Mouse (Mus musculus): Measurements from ENCODE around the gene Syn2. TPM values are rescaled to one million over a fixed set of nuclear protein-coding genes. Genes with fewer than 3 reads are reported as not detected.

The Syn2 gene
- polyA plus RNA-seq, 1 experiment from 2014 or later: 0.23 TPM

DNA sequence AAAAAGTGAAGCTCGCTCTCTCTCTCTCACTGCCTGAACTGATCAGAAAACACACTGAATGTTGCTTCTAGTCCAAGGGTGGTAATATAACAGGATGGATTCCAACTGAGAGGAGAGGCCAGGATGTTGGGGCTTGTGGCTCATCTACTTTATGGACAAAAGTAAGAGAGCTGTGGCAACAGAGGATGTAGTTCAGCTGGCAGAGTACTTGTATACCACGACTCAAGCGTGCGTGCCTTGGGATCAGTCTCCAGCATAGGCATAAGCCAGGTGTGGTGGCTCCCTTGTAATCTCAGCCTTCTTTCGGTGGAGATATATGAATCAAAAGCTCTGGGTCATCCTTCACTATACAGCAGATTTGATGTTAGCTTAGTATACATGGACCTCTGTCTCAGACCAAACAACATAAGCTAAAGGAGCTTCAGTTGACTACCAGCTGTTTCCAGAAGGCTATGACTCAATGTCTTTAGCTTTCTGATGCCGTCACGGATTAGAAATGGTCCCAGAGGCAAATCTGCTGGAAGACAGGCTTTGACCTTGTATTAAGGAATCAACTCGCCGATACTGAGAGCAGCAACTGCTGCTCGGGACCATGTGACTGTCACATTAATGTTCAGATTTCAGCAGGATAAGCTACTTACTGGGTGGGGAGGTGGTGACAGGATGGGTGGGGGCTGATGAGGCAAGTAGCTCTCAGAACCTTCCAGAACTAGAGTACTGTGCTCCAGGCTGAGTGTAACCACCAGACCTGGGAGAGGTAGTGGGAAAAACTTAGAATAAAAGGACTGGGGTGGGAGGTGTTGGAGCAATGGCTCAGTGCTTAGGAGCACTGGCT lies 134.1 kb downstream of the Syn2 start:
- in situ Hi-C loops (cut with MboI; ENCODE audit: low pct_unique_long_range_greater_than_20kb): loop anchor here (5.0 to 25.0 kb wide), 4 partner anchors 36 to 331 kb away; no protein-coding TSS in a partner anchor
- no peak for TF ChIP-seq CTCF (IDR thresholded peaks at IDR 0.05)
- ChIA-PET POLR2A (interaction anchor here (0.9 to 2.0 kb wide), 2 partner anchors 38 to 41 kb away, joined by 4 to 5 read pairs; partner anchors contain the start of gene Gm17482), CTCF (interaction anchor here (0.7 to 4.8 kb wide), 23 partner anchors 8 to 272 kb away, joined by 3 to 36 read pairs (median 4); partner anchors contain the start of genes Gm17482 and Timp4)
- no peak for ATAC-seq
- DNase-seq (ENCODE audit: low read depth, low spot score): no peak
- no peaks in the 10 kb centered on the region for H3K27me3 ChIP-seq

DNA sequence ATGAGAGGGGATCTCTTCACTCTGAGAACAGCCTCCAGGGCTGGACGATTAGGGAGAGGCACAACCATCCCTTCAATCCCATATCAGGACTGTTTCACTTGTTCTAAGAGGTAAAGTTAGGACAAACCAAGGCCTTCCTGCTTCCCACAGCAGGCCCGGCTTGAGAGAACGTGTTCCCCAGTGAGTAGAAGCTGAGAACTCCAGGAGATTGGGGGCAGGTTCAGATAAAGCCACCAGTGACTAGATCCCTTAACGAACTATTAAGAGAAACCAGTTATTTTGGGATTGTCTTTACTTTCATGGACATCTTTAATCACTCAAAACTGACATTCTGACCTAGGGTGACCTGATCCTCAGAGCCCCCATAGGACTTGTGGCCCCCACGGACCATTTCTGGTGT lies 134.9 kb downstream of the Syn2 start:
- DNase-seq (ENCODE audit: low read depth, low spot score) (no peak), ATAC-seq (no peak)
- no peaks in the 10 kb centered on the region for H3K27me3 ChIP-seq
- POLR2A ChIA-PET: interaction anchor here (0.8 to 2.0 kb wide), 2 partner anchors 39 to 270 kb away, joined by 3 to 4 read pairs; no protein-coding TSS in a partner anchor
- CTCF ChIA-PET: interaction anchor here (0.8 to 4.8 kb wide), 7 partner anchors 9 to 272 kb away, joined by 3 to 24 read pairs (median 4); partner anchors contain the start of gene Gm17482
- in situ Hi-C loops (cut with MboI; ENCODE audit: low pct_unique_long_range_greater_than_20kb): loop anchor here (5.0 to 25.0 kb wide), 4 partner anchors 37 to 332 kb away; no protein-coding TSS in a partner anchor
- no peak for TF ChIP-seq CTCF (IDR thresholded peaks at IDR 0.05)

DNA sequence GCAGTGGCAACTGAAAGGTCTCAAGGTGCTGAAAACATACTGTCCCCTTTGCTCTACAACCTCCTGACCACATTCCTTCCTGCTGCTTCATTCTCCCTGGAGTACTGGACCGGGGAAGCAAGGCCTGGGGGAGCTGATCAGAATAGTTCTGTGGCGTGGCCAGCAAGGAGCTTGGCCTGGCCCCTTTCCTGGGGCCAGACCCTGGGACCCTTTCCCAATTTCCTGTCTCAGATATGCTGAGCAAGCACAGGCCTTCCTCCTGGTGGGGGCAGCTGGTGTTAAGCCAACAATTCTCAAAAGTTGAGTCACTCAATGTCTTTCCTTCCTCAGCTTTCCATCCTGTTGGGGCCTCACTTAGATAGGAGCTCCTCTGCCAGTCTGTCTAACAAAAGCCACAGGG lies 135.4 kb downstream of the Syn2 start:
- TF ChIP-seq CTCF (IDR thresholded peaks at IDR 0.05): no peak
- ATAC-seq: peak; percentile 22
- POLR2A ChIA-PET: interaction anchor here (0.8 kb wide), 1 partner anchor 269 kb away, joined by 3 read pairs; no protein-coding TSS in a partner anchor
- no peak for DNase-seq (ENCODE audit: low read depth, low spot score)
- H3K27me3 ChIP-seq: no peaks in the 10 kb centered on the region
- CTCF ChIA-PET: interaction anchor here (0.8 to 4.8 kb wide), 3 partner anchors 9 to 269 kb away, joined by 3 to 24 read pairs (median 11); partner anchors contain the start of gene Gm17482
- in situ Hi-C loops (cut with MboI; ENCODE audit: low pct_unique_long_range_greater_than_20kb): loop anchor here (25.0 kb wide), 1 partner anchor 333 kb away; no protein-coding TSS in a partner anchor

DNA sequence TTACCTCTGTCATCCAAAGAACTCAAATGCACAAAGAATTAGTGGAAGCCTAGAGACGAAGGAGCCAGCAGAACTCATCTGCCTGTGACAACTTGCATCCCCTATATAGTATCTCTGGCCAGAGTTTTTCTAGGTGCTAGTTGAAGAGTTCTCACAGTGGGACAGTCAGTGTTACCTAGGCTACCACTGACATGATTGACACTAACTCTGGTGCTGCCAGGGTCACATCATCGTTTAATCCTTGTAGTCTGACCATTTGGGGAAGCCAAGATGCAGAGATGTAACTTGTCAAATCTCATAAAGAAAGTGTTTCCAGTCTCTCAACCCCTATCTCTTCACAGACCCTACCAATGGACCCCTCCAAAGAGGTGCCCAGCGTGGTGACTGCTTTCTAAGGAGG lies 136.6 kb downstream of the Syn2 start:
- in situ Hi-C loops (cut with MboI; ENCODE audit: low pct_unique_long_range_greater_than_20kb): loop anchor here (25.0 kb wide), 1 partner anchor 334 kb away; no protein-coding TSS in a partner anchor
- ChIA-PET CTCF (interaction anchor here (3.1 to 4.8 kb wide), 2 partner anchors 44 to 267 kb away, joined by 11 to 24 read pairs; partner anchors contain the start of gene Gm17482), POLR2A (interaction anchor here (1.4 kb wide), 1 partner anchor 270 kb away, joined by 5 read pairs; no protein-coding TSS in a partner anchor)
- H3K27me3 ChIP-seq: no peaks in the 10 kb centered on the region
- ATAC-seq (no peak), DNase-seq (ENCODE audit: low read depth, low spot score) (no peak)
- TF ChIP-seq CTCF (IDR thresholded peaks at IDR 0.05): no peak

DNA sequence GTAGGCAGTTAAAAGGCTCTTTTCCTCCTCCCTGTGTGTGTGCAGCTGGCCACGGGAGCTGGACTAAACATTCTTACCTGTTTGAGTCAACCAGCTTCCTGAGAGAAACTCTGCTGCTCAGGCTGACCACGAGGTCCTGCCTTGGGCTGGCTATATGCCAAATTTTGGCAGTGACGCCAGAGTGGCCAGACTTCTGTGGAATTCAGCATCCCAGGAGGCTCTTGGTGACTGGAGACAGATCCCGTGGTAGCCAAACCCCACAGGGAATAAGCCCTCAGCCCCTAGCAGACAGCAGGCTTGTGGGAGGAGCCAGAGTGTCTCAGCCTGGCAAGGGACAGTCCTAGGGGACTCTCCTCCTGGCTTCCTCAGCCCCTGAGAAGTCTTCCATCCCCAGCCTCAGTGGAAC lies 137.2 kb downstream of the Syn2 start:
- in situ Hi-C loops (cut with MboI; ENCODE audit: low pct_unique_long_range_greater_than_20kb): loop anchor here (25.0 kb wide), 1 partner anchor 335 kb away; no protein-coding TSS in a partner anchor
- peak; percentile 98 for DNase-seq (ENCODE audit: low read depth, low spot score)
- POLR2A ChIA-PET: interaction anchor here (1.4 kb wide), 1 partner anchor 269 kb away, joined by 5 read pairs; no protein-coding TSS in a partner anchor
- no peaks in the 10 kb centered on the region for H3K27me3 ChIP-seq
- no peak for TF ChIP-seq CTCF (IDR thresholded peaks at IDR 0.05)
- CTCF ChIA-PET: interaction anchor here (3.1 to 4.8 kb wide), 2 partner anchors 44 to 267 kb away, joined by 11 to 24 read pairs; partner anchors contain the start of gene Gm17482
- ATAC-seq: peak; percentile 90

DNA sequence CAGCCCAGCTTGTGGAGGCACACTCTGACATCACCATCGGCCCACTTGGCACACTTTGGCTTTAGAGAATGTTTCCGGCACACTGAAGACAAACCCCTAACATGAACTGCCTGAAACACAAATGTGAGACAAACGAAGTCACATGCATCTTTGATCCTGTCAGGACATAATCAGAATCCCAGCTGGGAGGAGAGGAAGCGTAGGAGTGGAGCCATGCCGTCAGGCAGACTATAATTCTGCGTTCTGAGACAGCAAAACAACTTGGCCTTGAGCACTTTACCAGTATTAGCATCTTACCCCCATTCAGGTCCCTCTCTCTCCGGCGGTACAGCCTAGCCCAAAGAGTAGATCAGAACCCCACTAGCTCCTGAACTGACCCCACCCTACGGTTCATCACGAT lies 138.6 kb downstream of the Syn2 start:
- no peaks in the 10 kb centered on the region for H3K27me3 ChIP-seq
- TF ChIP-seq CTCF (IDR thresholded peaks at IDR 0.05): no peak
- in situ Hi-C loops (cut with MboI; ENCODE audit: low pct_unique_long_range_greater_than_20kb): loop anchor here (25.0 kb wide), 1 partner anchor 336 kb away; no protein-coding TSS in a partner anchor
- ChIA-PET POLR2A (no interaction called here), CTCF (no interaction called here)
- no peak for ATAC-seq
- DNase-seq (ENCODE audit: low read depth, low spot score): no peak

DNA sequence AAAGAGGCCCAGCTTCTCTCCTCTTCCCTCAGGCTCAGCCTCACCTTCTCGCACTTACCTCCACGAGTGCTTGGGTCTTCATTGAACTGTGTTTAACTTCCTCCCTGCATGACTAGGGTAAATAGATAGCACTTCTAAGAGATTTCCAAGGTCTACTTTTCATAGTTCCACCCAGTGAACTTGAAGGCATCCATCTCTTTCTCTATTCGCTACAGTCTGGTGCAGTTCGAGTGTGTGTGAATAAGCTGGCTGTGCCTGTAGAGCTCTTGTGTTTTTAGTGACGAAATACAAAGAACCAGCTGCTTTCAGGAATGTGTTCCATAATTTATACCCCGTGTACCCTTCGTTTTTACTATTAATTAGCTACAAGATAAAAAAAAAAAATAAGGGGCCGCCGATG lies 140.0 kb downstream of the Syn2 start:
- H3K27me3 ChIP-seq: no peaks in the 10 kb centered on the region
- no peak for ATAC-seq
- in situ Hi-C loops (cut with MboI; ENCODE audit: low pct_unique_long_range_greater_than_20kb): loop anchor here (25.0 kb wide), 1 partner anchor 337 kb away; no protein-coding TSS in a partner anchor

DNA sequence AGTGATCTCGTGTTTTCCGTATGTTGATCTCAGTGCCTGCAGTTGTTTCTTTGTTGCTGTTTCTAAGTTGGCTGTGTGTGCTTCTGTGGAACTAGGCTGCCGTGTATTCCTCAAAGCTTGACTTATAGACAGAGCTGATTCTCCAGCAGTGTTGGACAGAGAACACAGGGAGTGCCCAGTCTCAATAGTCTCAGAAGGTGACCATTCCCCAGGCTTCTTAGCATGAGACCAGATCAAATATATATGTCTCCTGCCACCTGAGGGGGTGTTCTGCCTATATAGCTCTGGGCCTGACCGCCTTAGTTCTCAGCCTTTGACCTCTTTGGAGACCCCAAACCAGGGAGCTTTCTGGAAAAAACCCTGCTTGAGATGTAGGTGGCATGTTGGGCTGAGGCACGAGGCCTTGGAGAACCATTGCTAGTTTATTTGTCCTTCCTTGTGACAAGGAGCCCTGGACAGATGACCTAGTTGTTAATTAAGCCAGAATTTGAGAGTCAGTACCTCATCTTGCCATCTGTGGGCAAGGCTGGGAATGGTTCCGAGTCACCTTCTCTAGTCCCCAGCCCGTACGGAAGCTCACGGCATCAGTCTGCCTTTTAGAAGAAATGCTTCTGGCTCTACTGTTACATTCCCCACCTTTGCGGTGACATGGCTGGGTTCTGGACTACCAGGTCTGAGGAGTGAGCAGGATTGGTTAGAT lies 140.6 kb downstream of the Syn2 start:
- no peak for DNase-seq (ENCODE audit: low read depth, low spot score)
- ATAC-seq: no peak
- CTCF ChIA-PET: no interaction called here
- H3K27me3 ChIP-seq: no peaks in the 10 kb centered on the region
- no peak for TF ChIP-seq CTCF (IDR thresholded peaks at IDR 0.05)
- POLR2A ChIA-PET: no interaction called here
- in situ Hi-C loops (cut with MboI; ENCODE audit: low pct_unique_long_range_greater_than_20kb): no loop called here

More for the DNA sequence above, 140.0 kb downstream of the Syn2 start:
- CTCF ChIA-PET: no interaction called here
- no peak for DNase-seq (ENCODE audit: low read depth, low spot score)
- TF ChIP-seq CTCF (IDR thresholded peaks at IDR 0.05): no peak
- POLR2A ChIA-PET: no interaction called here

DNA sequence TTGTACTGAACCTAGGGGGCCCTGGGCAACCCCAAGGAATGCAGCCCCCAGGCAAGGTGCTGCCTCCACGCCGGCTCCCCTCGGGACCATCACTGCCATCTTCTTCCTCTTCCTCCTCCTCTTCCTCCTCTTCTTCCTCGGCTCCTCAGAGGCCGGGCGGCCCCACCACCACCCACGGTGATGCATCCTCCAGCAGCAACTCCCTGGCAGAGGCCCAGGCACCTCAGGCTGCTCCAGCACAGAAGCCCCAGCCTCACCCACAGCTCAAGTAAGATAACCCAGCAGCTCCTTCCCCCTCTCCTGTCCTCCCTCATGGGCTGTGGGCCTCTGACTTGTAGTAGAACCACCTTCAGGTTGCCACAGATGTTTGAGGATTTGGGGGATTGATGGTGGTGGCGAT lies 143.4 kb downstream of the Syn2 start:
- DNase-seq (ENCODE audit: low read depth, low spot score) (no peak), ATAC-seq (no peak)
- no peak for TF ChIP-seq CTCF (IDR thresholded peaks at IDR 0.05)
- H3K27me3 ChIP-seq: no peaks in the 10 kb centered on the region
- in situ Hi-C loops (cut with MboI; ENCODE audit: low pct_unique_long_range_greater_than_20kb): no loop called here
- CTCF ChIA-PET: interaction anchor here (1.2 to 2.3 kb wide), 2 partner anchors 10 to 37 kb away, joined by 3 to 8 read pairs; no protein-coding TSS in a partner anchor
- POLR2A ChIA-PET: interaction anchor here (0.5 kb wide), 1 partner anchor 220 kb away, joined by 4 read pairs; no protein-coding TSS in a partner anchor

DNA sequence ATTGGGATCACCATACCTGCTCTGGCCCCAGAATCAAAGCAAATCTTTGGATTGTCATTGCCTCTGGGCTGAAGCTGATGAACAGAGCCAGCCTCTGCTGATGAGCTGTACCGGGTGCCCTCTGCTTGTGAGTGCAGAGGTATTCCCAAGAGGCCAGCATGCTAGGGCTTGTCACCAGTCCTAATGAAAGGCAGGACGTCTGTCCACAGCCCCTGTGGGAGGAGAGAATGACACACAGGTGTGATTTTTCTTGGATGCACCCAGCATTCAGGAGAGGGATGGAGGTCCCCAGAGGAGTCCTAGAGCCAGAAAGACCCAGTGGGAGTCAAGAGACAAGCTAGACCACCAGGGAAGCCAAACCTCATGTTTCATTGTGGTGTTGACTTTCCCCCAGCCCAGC lies 144.9 kb downstream of the Syn2 start:
- H3K27me3 ChIP-seq: no peaks in the 10 kb centered on the region
- POLR2A ChIA-PET: no interaction called here
- no peak for TF ChIP-seq CTCF (IDR thresholded peaks at IDR 0.05)
- CTCF ChIA-PET: no interaction called here
- DNase-seq (ENCODE audit: low read depth, low spot score) (no peak), ATAC-seq (no peak)
- in situ Hi-C loops (cut with MboI; ENCODE audit: low pct_unique_long_range_greater_than_20kb): no loop called here

Measured in Patski (cell line).